Comparison of ENCODE assay signal across 8 mouse cellular contexts in the genomic region with DNA sequence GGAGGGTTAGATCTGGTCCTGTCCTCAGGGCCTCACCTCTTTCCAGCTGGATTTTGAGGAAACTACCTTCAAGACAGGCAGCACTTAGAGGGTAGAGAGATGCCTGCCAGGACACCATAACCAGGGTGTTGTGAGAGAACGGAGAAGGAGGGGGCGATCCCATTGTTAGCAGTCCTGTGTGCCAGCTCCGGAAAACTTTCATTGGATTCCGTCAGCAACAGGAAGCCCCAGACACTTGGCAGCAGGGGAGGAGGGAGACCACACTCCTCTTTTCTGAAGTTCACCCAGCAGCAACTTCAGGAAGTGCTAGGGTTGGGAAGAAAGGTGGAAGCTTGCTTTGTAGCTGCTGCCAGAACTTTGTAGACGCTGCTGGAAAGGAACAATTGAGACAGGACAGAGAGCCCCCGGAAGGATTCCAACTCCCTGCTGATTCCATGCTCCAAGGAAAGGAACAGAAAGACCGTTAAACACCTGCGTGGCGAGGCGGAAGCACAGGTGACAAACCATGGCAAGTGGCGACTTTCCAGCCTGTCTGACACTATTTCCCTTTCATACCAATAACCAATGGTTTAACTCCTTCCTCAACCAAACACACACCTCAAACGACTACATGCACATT.
A peak's percentile ranks its signal among the peaks of the same experiment; 100 is the strongest.
DNase-seq lines count a peak whose midpoint lies in the region; ATAC-seq lines count a peak whose summit lies in the region.
"Had no signal": no experiment of that assay in that cellular context is flagged by ENCODE, and none has a peak within 500 bp of the region (broad histone marks: within the 10 kb centered on the region; RNA-seq: fewer than 3 reads in every experiment).

No protein-coding gene starts in this region.

- no peaks in the 10 kb centered on the region for H3K9me3 ChIP-seq in embryonic facial prominence, embryonic 12.5 days
- no peaks in the 10 kb centered on the region for H3K9me3 ChIP-seq in hindbrain, embryonic 10.5 days
- H3K9me3 ChIP-seq in midbrain, embryonic 14.5 days (ENCODE audit: control insufficient read depth, low read length) = no peaks in the 10 kb centered on the region

- H3K27me3 ChIP-seq in embryonic facial prominence, embryonic 12.5 days = no peaks in the 10 kb centered on the region
- H3K27me3 ChIP-seq in hindbrain, embryonic 10.5 days (ENCODE audit: insufficient read depth, poor library complexity, severe bottlenecking) = no peaks in the 10 kb centered on the region
- H3K27me3 ChIP-seq in midbrain, embryonic 14.5 days (ENCODE audit: control insufficient read depth, insufficient read depth, low read length) = no peaks in the 10 kb centered on the region

- no peak for ATAC-seq in embryonic facial prominence, embryonic 12.5 days (ENCODE audit: insufficient number of reproducible peaks, insufficient read depth, low FRiP score, low TSS enrichment)
- ATAC-seq in midbrain, embryonic 14.5 days (ENCODE audit: low FRiP score, low TSS enrichment) = no peak

- peak overlapping the region; percentile 22 for H3K4me2 ChIP-seq in embryonic facial prominence, embryonic 12.5 days (replicated peaks)
- peak overlapping the region; percentile 20 for H3K4me2 ChIP-seq in midbrain, embryonic 14.5 days (ENCODE audit: low read length)

- peaks cover 8% of the 10 kb centered on the region; the same call in 1 of the 2 replicates for H3K4me1 ChIP-seq in embryonic facial prominence, embryonic 12.5 days
- peaks cover 20% of the 10 kb centered on the region for H3K4me1 ChIP-seq in hindbrain, embryonic 10.5 days (replicated peaks)
- peaks cover 10% of the 10 kb centered on the region for H3K4me1 ChIP-seq in midbrain, embryonic 14.5 days (ENCODE audit: control insufficient read depth, insufficient read depth, low read length)

- 27% methylated on average over 12 of the region's 12 CpGs for WGBS in embryonic facial prominence, embryonic 12.5 days
- 18% methylated on average over 12 of the region's 12 CpGs for WGBS in hindbrain, embryonic 10.5 days
- 19% methylated on average over 12 of the region's 12 CpGs for WGBS in midbrain, embryonic 14.5 days

- H3K4me3 ChIP-seq in embryonic facial prominence, embryonic 12.5 days = no peak overlapping the region
- peak overlapping the region; percentile 27 for H3K4me3 ChIP-seq in hindbrain, embryonic 10.5 days
- no peak overlapping the region for H3K4me3 ChIP-seq in midbrain, embryonic 14.5 days (replicated peaks; ENCODE audit: low read depth, low read length)

- H3K36me3 ChIP-seq in embryonic facial prominence, embryonic 12.5 days = no peaks in the 10 kb centered on the region
- no peaks in the 10 kb centered on the region for H3K36me3 ChIP-seq in hindbrain, embryonic 10.5 days
- H3K36me3 ChIP-seq in midbrain, embryonic 14.5 days (ENCODE audit: control insufficient read depth, insufficient read depth, low read length) = no peaks in the 10 kb centered on the region

- H3K9ac ChIP-seq in embryonic facial prominence, embryonic 12.5 days = no peak overlapping the region
- no peak overlapping the region for H3K9ac ChIP-seq in midbrain, embryonic 14.5 days (replicated peaks; ENCODE audit: low read length)

- H3K27ac ChIP-seq in embryonic facial prominence, embryonic 12.5 days = no peak overlapping the region
- peak overlapping the region; percentile 83 for H3K27ac ChIP-seq in hindbrain, embryonic 10.5 days
- H3K27ac ChIP-seq in midbrain, embryonic 14.5 days (replicated peaks; ENCODE audit: low read depth, low read length) = no peak overlapping the region

- peak; percentile 32 for DNase-seq in kidney, postnatal 10 days
- DNase-seq in kidney, adult 9 months = no peak
- DNase-seq in hindbrain, embryonic 10.5 days (ENCODE audit: low spot score) = peak; percentile 35
- no peak for DNase-seq in midbrain, embryonic 14.5 days
- DNase-seq in spleen, postnatal 14 days (ENCODE audit: low spot score in 2 of 2) = no peak
- DNase-seq in urinary bladder, adult 2 months (ENCODE audit: low spot score) = no peak
- DNase-seq: thymus, adult 2 months had no signal

Comparison
In these comparisons a context has a peak if more than half of its experiments do, and no peak if none do; other contexts are left out.
1. DNase-seq: peak in kidney, postnatal 10 days (single experiment) and hindbrain, embryonic 10.5 days (single experiment); none in kidney, adult 9 months (single experiment), midbrain, embryonic 14.5 days (single experiment), spleen, postnatal 14 days (0 of 2) and urinary bladder, adult 2 months (single experiment).